Mouse (Mus musculus) inflammation-experienced regulatory T-cells, adult 6 months (primary cell): ENCODE measurements around the gene Dpp8. TPM values are rescaled to one million over a fixed set of nuclear protein-coding genes. Genes with fewer than 3 reads are reported as not detected.
"Not testable (repeated sequence)": the region's sequence is repeated elsewhere in the genome, so short reads cannot be mapped to it uniquely, and the experiment has no call there.

ENCODE experiments used
- ATAC-seq: one replicate; pipeline ENCODE4 v1.8.0; 2017
- polyA plus RNA-seq, 3 experiments: library from polyadenylated mRNA; unstranded; fragments of 100-300 nt; shearing (Covaris generic); gene quantifications; one replicate each; pipeline ENCODE4 v1.2.1; 2017

The Dpp8 gene
- polyA plus RNA-seq, 3 experiments from 2014 or later: 18.2 to 26.5 (median 25.0) TPM

- peak; percentile 66 for ATAC-seq
Observed at GRCm38 (mm10) chr9:65021887-65022579, 10.2 kb upstream of the Dpp8 start.

GRCm38 (mm10) chr9:65022580-65023135 is 9.6 kb upstream of the Dpp8 start:
- ATAC-seq: no peak

GRCm38 (mm10) chr9:65023447-65023846 is 8.8 kb upstream of the Dpp8 start:
- ATAC-seq: no peak

- no peak for ATAC-seq
Observed at GRCm38 (mm10) chr9:65027241-65027640, 5.0 kb upstream of the Dpp8 start.

GRCm38 (mm10) chr9:65028313-65028712 is 3.9 kb upstream of the Dpp8 start:
- no peak for ATAC-seq

- not testable (repeated sequence) for ATAC-seq
Observed at GRCm38 (mm10) chr9:65031355-65031754, 859 bp upstream of the Dpp8 start.

GRCm38 (mm10) chr9:65031894-65032268 is 333 bp upstream of the Dpp8 start:
- peak; percentile 13 for ATAC-seq

GRCm38 (mm10) chr9:65036456-65036855 is 4.2 kb downstream of the Dpp8 start:
- ATAC-seq: no peak

GRCm38 (mm10) chr9:65036861-65037260 is 4.6 kb downstream of the Dpp8 start:
- ATAC-seq: no peak

GRCm38 (mm10) chr9:65041430-65041829 is 9.2 kb downstream of the Dpp8 start:
- no peak for ATAC-seq

- ATAC-seq: no peak
Observed at GRCm38 (mm10) chr9:65046993-65047392, 14.8 kb downstream of the Dpp8 start.

- no peak for ATAC-seq
Observed at GRCm38 (mm10) chr9:65049422-65049821, 17.2 kb downstream of the Dpp8 start.

- no peak for ATAC-seq
Observed at GRCm38 (mm10) chr9:65050981-65051380, 18.8 kb downstream of the Dpp8 start.

GRCm38 (mm10) chr9:65064251-65064650 is 32.0 kb downstream of the Dpp8 start:
- ATAC-seq: no peak

- no peak for ATAC-seq
Observed at GRCm38 (mm10) chr9:65070587-65070986, 38.4 kb downstream of the Dpp8 start.

- no peak for ATAC-seq
Observed at GRCm38 (mm10) chr9:65073555-65073954, 41.3 kb downstream of the Dpp8 start.

GRCm38 (mm10) chr9:65074251-65074650 is 42.0 kb downstream of the Dpp8 start:
- no peak for ATAC-seq

- no peak for ATAC-seq
Observed at GRCm38 (mm10) chr9:65074855-65075493, 42.8 kb downstream of the Dpp8 start.

GRCm38 (mm10) chr9:65077536-65077935 is 45.3 kb downstream of the Dpp8 start:
- no peak for ATAC-seq

- ATAC-seq: not testable (repeated sequence)
Observed at GRCm38 (mm10) chr9:65080141-65080540, 47.9 kb downstream of the Dpp8 start.

- peak; percentile 53 for ATAC-seq
Observed at GRCm38 (mm10) chr9:65083075-65083765, 51.0 kb downstream of the Dpp8 start.

- ATAC-seq: peak; percentile 67
Observed at GRCm38 (mm10) chr9:65084198-65084807, 52.1 kb downstream of the Dpp8 start.

- ATAC-seq: no peak
Observed at GRCm38 (mm10) chr9:65085270-65085669, 53.1 kb downstream of the Dpp8 start.
